Mouse (Mus musculus) hindbrain, embryonic 16.5 days (tissue): ENCODE results near the gene Hps4. TPM values are rescaled to one million over a fixed set of nuclear protein-coding genes. Genes with fewer than 3 reads are reported as not detected.

Experiments used
- ATAC-seq: fragments of 200-750 bp; cut with Nextera tagmentation; 2 replicates; pipeline ENCODE4 v1.8.0; 2017; ENCODE audit warnings: moderate TSS enrichment, moderate library complexity
- H3K27ac ChIP-seq: fragments of 300-500 bp; sonication (generic); 2 replicates; pipeline ENCODE4 v1.5.1; 2014; ENCODE audit warnings: low read depth, mild to moderate bottlenecking, control low read depth, low read length, moderate library complexity
- H3K27me3 ChIP-seq: fragments of 300-500 bp; sonication (generic); replicated peaks from 2 replicates; pipeline ENCODE4 v1.6.1; 2014; ENCODE audit warnings: low read length; ENCODE audit not compliant: control insufficient read depth, insufficient read depth
- H3K36me3 ChIP-seq: fragments of 300-500 bp; sonication (generic); 2 replicates; pipeline ENCODE4 v1.6.1; 2014; ENCODE audit warnings: mild to moderate bottlenecking, low read length, moderate library complexity, mixed read lengths; ENCODE audit not compliant: control insufficient read depth, insufficient read depth
- H3K4me1 ChIP-seq: fragments of 300-500 bp; sonication (generic); 2 replicates; pipeline ENCODE4 v1.6.1; 2014; ENCODE audit warnings: low read depth, low read length; ENCODE audit not compliant: control insufficient read depth, insufficient read depth
- H3K4me2 ChIP-seq: fragments of 300-500 bp; sonication (generic); 2 replicates; pipeline ENCODE4 v1.6.1; 2014; ENCODE audit warnings: mild to moderate bottlenecking, low read length, control low read depth, moderate library complexity
- H3K4me3 ChIP-seq: fragments of 300-500 bp; sonication (generic); 2 replicates; pipeline ENCODE4 v1.5.1; 2014; ENCODE audit warnings: mild to moderate bottlenecking, low read length, control low read depth, moderate library complexity
- H3K9ac ChIP-seq: fragments of 300-500 bp; sonication (generic); 2 replicates; pipeline ENCODE4 v1.6.1; 2014; ENCODE audit warnings: low read depth, mild to moderate bottlenecking, control low read depth, low read length, moderate library complexity
- H3K9me3 ChIP-seq: fragments of 300-500 bp; sonication (generic); 2 replicates; pipeline ENCODE4 v1.6.1; 2014; ENCODE audit warnings: mild to moderate bottlenecking, low read length, moderate library complexity; ENCODE audit not compliant: control insufficient read depth
- WGBS: fragments of 180-500 bp; shearing (Covaris S2); extraction: QIAGEN DNeasy Blood & Tissue Kit; methylation state at CpG from one replicate; pipeline ENCODE4 v1.1.7; 2014; 5-methylcytosine and 5-hydroxymethylcytosine counted together
- polyA plus RNA-seq: library from polyadenylated mRNA; unstranded; fragments of >200 nt; fragmentation: Nextera tagmentation; extraction: Ambion mirVana; gene quantifications from 2 replicates; pipeline ENCODE4 v1.2.1, GENCODE M21; 2015

The Hps4 gene
- polyA plus RNA-seq, 1 experiment from 2014 or later: 37.4 TPM

DNA sequence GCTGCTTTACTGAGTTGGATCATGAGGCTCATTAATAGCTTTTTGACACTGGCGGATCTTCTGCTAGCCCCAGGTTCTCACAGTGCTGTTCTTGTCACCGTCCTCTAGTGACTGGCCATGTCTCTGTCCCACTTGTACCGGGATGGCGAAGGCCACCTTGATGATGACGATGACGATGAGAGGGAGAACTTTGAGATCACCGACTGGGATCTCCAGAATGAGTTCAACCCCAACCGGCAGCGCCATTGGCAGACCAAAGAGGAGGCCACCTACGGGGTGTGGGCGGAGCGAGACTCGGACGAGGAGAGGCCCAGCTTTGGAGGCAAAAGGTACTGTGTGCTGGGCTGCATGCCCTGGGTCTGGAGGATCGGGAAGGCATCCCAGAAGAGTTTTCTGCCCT, 15.0 kb upstream of the Hps4 start:
- H3K4me1 ChIP-seq: peaks cover 15% of the 10 kb centered on the region
- H3K4me2 ChIP-seq: no peak overlapping the region
- H3K36me3 ChIP-seq: peaks cover 39% of the 10 kb centered on the region
- no peaks in the 10 kb centered on the region for H3K27me3 ChIP-seq
- no peak overlapping the region for H3K27ac ChIP-seq
- WGBS: 92% methylated on average over 15 of the region's 15 CpGs
- H3K9ac ChIP-seq: no peak overlapping the region
- H3K4me3 ChIP-seq: no peak overlapping the region
- H3K9me3 ChIP-seq: no peaks in the 10 kb centered on the region
- ATAC-seq: no peak

DNA sequence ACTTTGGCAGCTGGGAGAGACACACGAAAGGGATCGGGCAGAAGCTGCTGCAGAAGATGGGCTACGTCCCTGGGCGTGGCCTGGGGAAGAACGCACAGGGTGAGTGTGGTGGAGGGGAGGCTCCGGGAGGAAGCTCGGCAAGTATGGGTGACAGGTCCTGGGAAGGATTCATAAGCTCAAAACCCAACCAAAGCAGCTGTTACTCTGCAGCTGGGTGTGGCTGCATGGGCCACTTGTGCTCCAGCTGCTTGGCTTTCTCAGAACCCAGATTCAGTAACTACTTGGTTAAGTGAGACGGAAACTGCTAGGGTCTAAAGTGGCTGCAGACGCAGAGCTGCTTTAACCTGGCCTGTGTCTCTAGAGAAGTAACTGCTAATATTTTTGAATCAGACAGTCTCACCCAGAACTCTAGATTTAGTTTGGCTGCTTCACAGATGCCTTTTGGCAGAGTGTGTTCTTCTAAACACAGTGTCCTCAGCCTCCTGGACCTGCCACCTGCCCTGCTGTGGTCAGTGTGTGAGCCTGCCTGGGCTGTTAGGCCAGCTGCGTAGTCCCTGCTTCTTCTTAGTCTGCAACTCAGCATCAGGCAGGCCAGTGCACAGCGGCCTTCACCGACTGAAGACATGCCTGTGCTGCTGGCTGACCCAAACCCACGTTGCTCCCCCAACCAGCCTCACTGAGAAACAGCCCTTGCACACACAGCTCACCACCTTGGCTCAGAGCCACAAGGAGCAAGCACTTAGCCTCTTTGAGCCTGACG, 12.9 kb upstream of the Hps4 start:
- 94% methylated on average over 14 of the region's 14 CpGs for WGBS
- Histone ChIP-seq H3K9me3 (no peaks in the 10 kb centered on the region), H3K4me3 (no peak overlapping the region), H3K4me1 (peaks cover 14% of the 10 kb centered on the region), H3K27ac (no peak overlapping the region), H3K27me3 (no peaks in the 10 kb centered on the region), H3K36me3 (peaks cover 57% of the 10 kb centered on the region), H3K9ac (no peak overlapping the region), H3K4me2 (no peak overlapping the region)
- no peak for ATAC-seq

DNA sequence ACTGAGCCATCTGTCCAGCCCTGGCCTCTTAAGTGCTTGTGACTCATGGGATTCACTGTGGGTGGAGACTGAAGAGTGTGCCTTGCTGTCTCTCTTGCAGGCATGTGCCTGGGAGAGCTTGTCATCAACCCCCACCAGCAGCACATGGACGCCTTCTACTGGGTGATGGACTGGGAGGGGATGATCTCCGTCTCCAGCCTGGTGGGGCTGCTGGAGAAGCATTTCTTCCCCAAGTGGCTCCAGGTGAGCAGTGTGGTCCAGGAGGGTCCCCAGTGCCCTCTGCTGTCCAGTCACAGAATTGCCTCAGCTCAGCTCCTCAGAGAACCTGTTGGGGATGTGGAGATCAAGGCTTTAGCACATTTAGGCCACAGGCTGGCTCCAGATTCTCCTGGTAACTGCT, 7.4 kb upstream of the Hps4 start:
- Histone ChIP-seq H3K4me3 (no peak overlapping the region), H3K4me1 (no peaks in the 10 kb centered on the region), H3K27me3 (no peaks in the 10 kb centered on the region), H3K9me3 (no peaks in the 10 kb centered on the region), H3K36me3 (peaks cover 74% of the 10 kb centered on the region), H3K4me2 (no peak overlapping the region), H3K9ac (no peak overlapping the region), H3K27ac (no peak overlapping the region)
- ATAC-seq: no peak
- 30% methylated on average over 2 of the region's 2 CpGs for WGBS

DNA sequence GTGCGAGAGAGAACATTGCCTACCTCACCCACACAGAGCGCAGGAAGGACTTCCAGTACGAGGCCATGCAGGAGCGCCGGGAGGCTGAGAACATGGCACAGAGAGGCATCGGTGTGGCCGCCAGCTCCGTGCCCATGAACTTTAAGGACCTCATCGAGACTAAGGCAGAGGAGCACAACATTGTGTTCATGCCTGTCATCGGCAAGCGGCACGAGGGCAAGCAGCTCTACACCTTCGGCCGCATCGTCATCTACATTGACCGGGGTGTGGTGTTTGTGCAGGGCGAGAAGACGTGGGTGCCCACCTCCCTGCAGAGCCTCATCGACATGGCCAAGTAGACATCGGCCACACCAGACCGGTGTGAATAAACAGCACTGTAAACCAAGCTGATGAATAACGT, 5.9 kb upstream of the Hps4 start:
- Histone ChIP-seq H3K4me1 (peaks cover 6% of the 10 kb centered on the region), H3K27ac (no peak overlapping the region), H3K9ac (no peak overlapping the region), H3K36me3 (peaks cover 59% of the 10 kb centered on the region), H3K4me2 (no peak overlapping the region), H3K4me3 (no peak overlapping the region), H3K27me3 (no peaks in the 10 kb centered on the region), H3K9me3 (no peaks in the 10 kb centered on the region)
- no peak for ATAC-seq
- 95% methylated on average over 22 of the region's 22 CpGs for WGBS

DNA sequence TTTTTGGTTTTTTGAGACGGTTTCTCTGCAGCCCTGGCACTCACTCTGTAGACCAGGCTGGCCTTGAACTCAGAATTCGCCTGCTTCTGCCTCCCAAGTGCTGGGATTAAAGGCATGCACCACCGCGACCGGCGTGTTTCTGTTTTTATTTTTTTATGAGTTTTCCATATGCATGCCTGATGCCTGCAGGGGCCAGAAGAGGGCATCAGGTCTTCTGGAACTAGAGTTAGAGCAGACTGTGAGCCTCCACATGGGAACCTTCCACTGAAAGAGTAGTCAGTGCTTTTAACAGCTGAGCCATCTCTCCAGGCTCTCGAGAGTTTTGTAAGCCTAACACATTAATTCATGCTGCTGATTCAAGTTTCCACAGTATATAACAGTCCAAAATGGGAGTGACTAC, 3.7 kb upstream of the Hps4 start:
- Histone ChIP-seq H3K9ac (no peak overlapping the region), H3K27me3 (no peaks in the 10 kb centered on the region), H3K4me1 (peaks cover 20% of the 10 kb centered on the region), H3K27ac (no peak overlapping the region), H3K4me2 (no peak overlapping the region), H3K9me3 (no peaks in the 10 kb centered on the region), H3K4me3 (no peak overlapping the region), H3K36me3 (peaks cover 41% of the 10 kb centered on the region)
- 72% methylated on average over 7 of the region's 7 CpGs for WGBS
- ATAC-seq: no peak

DNA sequence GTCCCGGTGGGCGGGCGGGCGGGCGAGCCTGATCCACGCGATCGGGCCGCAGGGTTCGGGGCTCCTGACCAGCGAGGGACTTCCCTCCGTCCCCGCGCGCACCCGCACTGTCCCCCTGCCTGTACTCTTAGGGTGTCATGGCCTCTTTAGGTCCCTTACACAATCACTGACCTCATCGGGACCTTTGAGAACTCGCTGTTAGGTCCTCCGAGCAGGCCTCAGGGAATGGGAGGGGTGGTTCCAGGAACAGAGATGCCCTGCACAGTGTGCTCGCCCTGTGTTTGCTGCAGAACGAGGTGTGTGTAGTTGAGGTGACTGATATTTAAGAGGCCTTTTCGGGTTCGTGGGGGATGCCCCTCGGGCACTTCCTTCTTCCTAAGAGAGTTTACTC, 317 bp downstream of the Hps4 start:
- Histone ChIP-seq H3K9ac (peak overlapping the region; percentile 86), H3K9me3 (no peaks in the 10 kb centered on the region), H3K27ac (peak overlapping the region; percentile 74), H3K36me3 (peaks cover 4% of the 10 kb centered on the region), H3K4me1 (peaks cover 31% of the 10 kb centered on the region), H3K4me3 (peak overlapping the region; percentile 70), H3K4me2 (peak overlapping the region; percentile 81), H3K27me3 (no peaks in the 10 kb centered on the region)
- peak; percentile 72 for ATAC-seq
- 1% methylated on average over 13 of the region's 24 CpGs for WGBS

DNA sequence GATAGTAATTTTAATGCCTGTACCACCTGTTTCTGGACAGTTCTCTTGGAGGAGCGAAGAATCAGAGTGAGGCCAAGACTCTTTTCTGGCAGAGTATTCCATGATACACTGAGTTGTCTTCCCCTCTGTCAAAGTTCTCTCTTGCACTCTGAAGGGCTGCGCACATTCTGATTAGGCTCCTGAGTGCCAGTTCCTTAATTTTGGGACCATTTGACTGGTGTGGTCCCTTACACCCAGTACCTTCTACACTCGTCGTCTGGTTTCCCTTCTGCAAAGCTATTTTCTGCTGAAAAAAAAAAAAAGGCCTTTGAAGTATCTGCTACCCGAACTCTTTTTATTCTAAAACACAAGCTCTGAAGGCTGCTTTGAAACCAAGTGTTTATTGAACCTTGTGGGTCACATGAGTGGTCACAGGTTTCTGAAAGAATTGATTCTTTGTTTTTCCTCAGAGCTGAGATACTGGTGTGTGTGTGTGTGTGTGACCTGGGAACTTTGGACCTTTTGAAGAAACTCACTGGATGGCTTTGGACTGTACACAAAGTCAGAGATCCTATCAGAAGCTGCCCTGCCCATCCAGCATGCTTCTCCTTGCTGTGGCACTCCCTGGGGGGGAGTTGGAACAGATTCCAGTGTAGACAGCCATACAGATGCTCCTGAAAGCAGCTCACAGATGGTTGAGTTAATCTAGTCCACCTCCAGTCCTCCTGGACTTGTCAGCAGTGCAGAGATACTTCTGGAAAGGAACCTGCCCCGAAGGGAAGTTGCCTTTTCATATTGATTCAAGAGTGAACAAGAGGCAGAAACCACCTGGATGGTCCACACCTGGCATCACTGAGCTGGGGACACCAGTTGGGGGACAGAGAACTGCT, 1.4 kb downstream of the Hps4 start:
- Histone ChIP-seq H3K9ac (no peak overlapping the region), H3K4me1 (peaks cover 31% of the 10 kb centered on the region), H3K4me3 (no peak overlapping the region), H3K36me3 (peaks cover 4% of the 10 kb centered on the region; the same call in 1 of the 2 replicates), H3K4me2 (no peak overlapping the region), H3K27ac (no peak overlapping the region), H3K27me3 (no peaks in the 10 kb centered on the region), H3K9me3 (no peaks in the 10 kb centered on the region)
- no peak for ATAC-seq
- WGBS: 76% methylated on average over 6 of the region's 6 CpGs

DNA sequence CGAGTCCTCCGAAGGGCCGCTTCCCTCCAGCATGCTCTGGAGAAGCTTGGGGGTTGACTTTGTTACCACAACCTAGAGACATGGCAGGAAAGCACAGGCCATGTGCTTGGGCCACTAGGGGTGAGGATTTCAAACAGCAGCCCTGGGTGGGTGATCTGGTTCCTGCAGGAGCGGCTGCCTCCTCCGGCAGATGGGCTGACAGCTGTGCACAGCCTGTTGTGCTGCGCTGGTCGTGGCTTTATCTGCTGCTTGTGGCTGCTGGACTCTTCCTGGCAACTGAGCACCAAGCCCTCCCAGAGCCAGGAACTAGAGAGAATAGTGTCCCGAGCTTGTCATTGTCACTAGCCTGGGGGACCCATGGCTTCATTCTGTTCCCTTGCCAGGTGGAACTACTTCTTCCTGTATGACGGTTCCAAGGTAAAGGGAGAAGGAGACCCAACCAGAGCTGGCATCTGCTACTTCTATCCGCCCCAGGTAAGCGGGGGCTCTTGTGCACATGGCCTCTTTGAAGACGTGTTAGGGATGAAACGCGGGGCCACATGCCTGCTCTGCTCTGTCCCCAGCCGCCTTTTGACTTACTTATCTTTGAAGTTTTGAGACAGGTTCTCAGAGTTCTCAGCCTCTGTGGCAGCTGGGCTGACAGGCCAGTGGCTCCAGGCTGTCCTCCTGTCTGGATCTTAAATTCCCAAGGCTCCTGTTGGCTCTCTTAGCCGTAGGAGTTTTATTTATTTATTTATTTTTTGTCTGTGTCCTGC, 3.5 kb downstream of the Hps4 start:
- H3K36me3 ChIP-seq: peaks cover 11% of the 10 kb centered on the region
- H3K27me3 ChIP-seq: no peaks in the 10 kb centered on the region
- H3K9me3 ChIP-seq: no peaks in the 10 kb centered on the region
- H3K9ac ChIP-seq: no peak overlapping the region
- no peak for ATAC-seq
- no peak overlapping the region for H3K4me3 ChIP-seq
- WGBS: 83% methylated on average over 16 of the region's 16 CpGs
- no peak overlapping the region for H3K27ac ChIP-seq
- H3K4me2 ChIP-seq: no peak overlapping the region
- peaks cover 30% of the 10 kb centered on the region for H3K4me1 ChIP-seq

DNA sequence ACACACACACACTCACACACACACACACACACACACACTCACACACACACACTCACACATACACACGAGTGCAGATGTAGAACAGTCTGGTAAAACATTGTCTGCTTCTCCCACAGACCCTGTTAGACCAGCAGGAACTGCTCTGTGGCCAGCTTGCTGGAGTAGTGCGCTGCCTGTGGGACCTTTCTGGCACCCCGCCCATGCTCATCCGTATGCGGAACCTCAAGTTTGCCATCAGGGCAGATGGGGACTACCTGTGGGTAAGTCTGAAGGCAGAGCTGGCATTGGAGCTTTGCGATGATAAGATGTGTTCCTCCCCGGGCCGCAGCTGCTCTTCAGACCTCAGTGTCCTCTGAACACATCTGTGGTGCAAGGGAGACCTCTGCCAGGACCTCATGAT, 6.3 kb downstream of the Hps4 start:
- no peak overlapping the region for H3K27ac ChIP-seq
- no peak overlapping the region for H3K4me3 ChIP-seq
- H3K27me3 ChIP-seq: no peaks in the 10 kb centered on the region
- WGBS: 82% methylated on average over 8 of the region's 8 CpGs
- no peak overlapping the region for H3K9ac ChIP-seq
- peaks cover 11% of the 10 kb centered on the region for H3K4me1 ChIP-seq
- no peak for ATAC-seq
- peaks cover 19% of the 10 kb centered on the region for H3K36me3 ChIP-seq
- H3K4me2 ChIP-seq: no peak overlapping the region
- no peaks in the 10 kb centered on the region for H3K9me3 ChIP-seq
